Mouse (Mus musculus): ENCODE results near the gene Rps6kl1. TPM values are rescaled to one million over a fixed set of nuclear protein-coding genes. Genes with fewer than 3 reads are reported as not detected.

Gene Rps6kl1
- total and polyA plus RNA-seq, 3 experiments, result 5.4 to 6.2 TPM; not detected in 1

GRCm38 (mm10) chr12:85193146-85193545 lies 42.1 kb upstream of the Rps6kl1 start:
- no peak overlapping the region for H3K27ac ChIP-seq (ENCODE audit: control insufficient read depth, low read depth, low read length)
- no peak for TF ChIP-seq NRF1 (IDR thresholded peaks at IDR 0.05; ENCODE audit: insufficient read depth, low read depth, low read length, poor library complexity, severe bottlenecking)
- TF ChIP-seq MEF2A (IDR thresholded peaks at IDR 0.05; ENCODE audit: extremely low read depth, insufficient replicate concordance, low read depth, low read length, poor library complexity, severe bottlenecking), result no peak
- TF ChIP-seq EP300 (IDR thresholded peaks at IDR 0.05; ENCODE audit: low read depth in 1 of 2, low read length in 2 of 2), result no peak
- no peak for TF ChIP-seq POLR2AphosphoS5 (IDR thresholded peaks at IDR 0.05; ENCODE audit: borderline replicate concordance, low read depth, low read length)
- no peak for TF ChIP-seq ZC3H11A (IDR thresholded peaks at IDR 0.05; ENCODE audit: low read depth, low read length)
- no peak for TF ChIP-seq TCF12 (IDR thresholded peaks at IDR 0.05; ENCODE audit: low read depth, low read length)
- TF ChIP-seq TBP (IDR thresholded peaks at IDR 0.05; ENCODE audit: low read depth, low read length), result no peak
- no peak for TF ChIP-seq MYC (IDR thresholded peaks at IDR 0.05; ENCODE audit: low read depth, low read length)
- TF ChIP-seq MAZ (IDR thresholded peaks at IDR 0.05; ENCODE audit: low read depth, low read length), result no peak
- TF ChIP-seq POLR2A (IDR thresholded peaks at IDR 0.05; ENCODE audit: control insufficient read depth in 1 of 2, insufficient read depth in 1 of 2, low read depth in 1 of 2, low read length in 2 of 2, poor library complexity in 1 of 2), result no peak
- TF ChIP-seq MXI1 (IDR thresholded peaks at IDR 0.05; ENCODE audit: low read depth, low read length), result no peak
- no peak for TF ChIP-seq SMC3 (IDR thresholded peaks at IDR 0.05; ENCODE audit: low read depth, low read length)
- TF ChIP-seq RCOR1 (IDR thresholded peaks at IDR 0.05; ENCODE audit: low read depth, low read length), result no peak
- no peak for TF ChIP-seq ETS1 (IDR thresholded peaks at IDR 0.05; ENCODE audit: low read depth, low read length)
- no peak for TF ChIP-seq CHD1 (IDR thresholded peaks at IDR 0.05; ENCODE audit: low read depth, low read length)
- no peak for TF ChIP-seq USF2 (IDR thresholded peaks at IDR 0.05; ENCODE audit: borderline replicate concordance in 1 of 2, insufficient read depth in 1 of 2, low read depth in 1 of 2, low read length in 2 of 2)
- TF ChIP-seq GATA1 (IDR thresholded peaks at IDR 0.05; ENCODE audit: low read depth, low read length), result no peak
- H3K36me3 ChIP-seq (ENCODE audit: control insufficient read depth in 1 of 2, insufficient read depth in 2 of 2, low read length in 2 of 2), result no peaks in the 10 kb centered on the region; a peak in 1 of 4 replicates
- peaks cover 0 to 8% of the 10 kb centered on the region in 2 experiments; a peak in 3 of 4 replicates for H3K4me1 ChIP-seq (ENCODE audit: control insufficient read depth in 1 of 2, insufficient read depth in 2 of 2, low read length in 2 of 2)
- no peak overlapping the region for H3K4me3 ChIP-seq (ENCODE audit: control insufficient read depth in 1 of 2, insufficient read depth in 1 of 2, low read depth in 2 of 2, low read length in 2 of 2)
- H3K9ac ChIP-seq (ENCODE audit: control insufficient read depth, low read depth, low read length, poor library complexity, severe bottlenecking), result peak overlapping the region; percentile 40
- no peaks in the 10 kb centered on the region for H3K79me2 ChIP-seq (ENCODE audit: control insufficient read depth, insufficient read depth, low read length, poor library complexity)
- H3K27me3 ChIP-seq (ENCODE audit: control insufficient read depth in 1 of 2, insufficient read depth in 2 of 2, low read length in 2 of 2), result peaks cover 2% of the 10 kb centered on the region in 2 experiments; a peak in 1 of 4 replicates
- H3K9me3 ChIP-seq (replicated peaks; ENCODE audit: insufficient read depth, low read length), result no peaks in the 10 kb centered on the region
- DNase-seq (ENCODE audit: low read depth, low spot score), result no peak

GRCm38 (mm10) chr12:85192461-85193108 lies 41.5 kb upstream of the Rps6kl1 start:
- H3K9ac ChIP-seq (ENCODE audit: control insufficient read depth, low read depth, low read length, poor library complexity, severe bottlenecking), result peak overlapping the region; percentile 43
- H3K4me3 ChIP-seq (ENCODE audit: control insufficient read depth in 1 of 2, insufficient read depth in 1 of 2, low read depth in 2 of 2, low read length in 2 of 2), result no peak overlapping the region
- no peaks in the 10 kb centered on the region; a peak in 1 of 4 replicates for H3K36me3 ChIP-seq (ENCODE audit: control insufficient read depth in 1 of 2, insufficient read depth in 2 of 2, low read length in 2 of 2)
- no peaks in the 10 kb centered on the region for H3K9me3 ChIP-seq (replicated peaks; ENCODE audit: insufficient read depth, low read length)
- peaks cover 2% of the 10 kb centered on the region in 2 experiments; a peak in 1 of 4 replicates for H3K27me3 ChIP-seq (ENCODE audit: control insufficient read depth in 1 of 2, insufficient read depth in 2 of 2, low read length in 2 of 2)
- DNase-seq (ENCODE audit: low read depth, low spot score), result peak; percentile 68
- TF ChIP-seq JUND (IDR thresholded peaks at IDR 0.05; ENCODE audit: low read depth, low read length) (no peak), MYC (IDR thresholded peaks at IDR 0.05; ENCODE audit: low read depth, low read length) (peak; percentile 62; the same call in 1 of the 2 replicates), MXI1 (IDR thresholded peaks at IDR 0.05; ENCODE audit: low read depth, low read length) (peak; percentile 71; the same call in 1 of the 2 replicates), MAX (IDR thresholded peaks at IDR 0.05; ENCODE audit: low read length) (peak; percentile 70), BHLHE40 (IDR thresholded peaks at IDR 0.05; ENCODE audit: borderline replicate concordance, low read depth, low read length) (peak; percentile 54; the same call in 1 of the 2 replicates)
- no peak overlapping the region for H3K27ac ChIP-seq (ENCODE audit: control insufficient read depth, low read depth, low read length)
- H3K79me2 ChIP-seq (ENCODE audit: control insufficient read depth, insufficient read depth, low read length, poor library complexity), result no peaks in the 10 kb centered on the region
- peaks cover 0 to 8% of the 10 kb centered on the region in 2 experiments; a peak in 3 of 4 replicates for H3K4me1 ChIP-seq (ENCODE audit: control insufficient read depth in 1 of 2, insufficient read depth in 2 of 2, low read length in 2 of 2)

Data from MEL (cell line).